Mouse (Mus musculus): ENCODE measurements around the gene Shld2. TPM values are rescaled to one million over a fixed set of nuclear protein-coding genes. Genes with fewer than 3 reads are reported as not detected.

Gene Shld2
- polyA plus RNA-seq, 1 experiment, result 4.6 TPM

- Histone ChIP-seq H3K4me3 (ENCODE audit: insufficient read depth, low read length) (peak overlapping the region; percentile 99), H3K4me1 (ENCODE audit: control insufficient read depth, insufficient read depth, low read length) (peaks cover 3% of the 10 kb centered on the region), H3K27ac (ENCODE audit: insufficient read depth, low read length) (no peak overlapping the region)
- TF ChIP-seq CTCF (IDR thresholded peaks at IDR 0.05; ENCODE audit: extremely low read depth, insufficient read depth, low read length) (no peak), POLR2A (IDR thresholded peaks at IDR 0.05; ENCODE audit: extremely low read depth, insufficient read depth, low read length) (no peak)
Measured at GRCm38 (mm10) chr14:34311691-34312090, 1.4 kb upstream of the Shld2 start.

GRCm38 (mm10) chr14:34311021-34311631, 833 bp upstream of the Shld2 start:
- H3K4me1 ChIP-seq (ENCODE audit: control insufficient read depth, insufficient read depth, low read length), result peaks cover 3% of the 10 kb centered on the region
- peak overlapping the region; percentile 98 for H3K27ac ChIP-seq (ENCODE audit: insufficient read depth, low read length)
- H3K4me3 ChIP-seq (ENCODE audit: insufficient read depth, low read length), result peak overlapping the region; percentile 99
- no peak for TF ChIP-seq CTCF (IDR thresholded peaks at IDR 0.05; ENCODE audit: extremely low read depth, insufficient read depth, low read length)
- TF ChIP-seq POLR2A (IDR thresholded peaks at IDR 0.05; ENCODE audit: extremely low read depth, insufficient read depth, low read length), result no peak

GRCm38 (mm10) chr14:34309907-34310233, 423 bp downstream of the Shld2 start:
- H3K4me1 ChIP-seq (ENCODE audit: control insufficient read depth, insufficient read depth, low read length), result peaks cover 3% of the 10 kb centered on the region
- TF ChIP-seq POLR2A (IDR thresholded peaks at IDR 0.05; ENCODE audit: extremely low read depth, insufficient read depth, low read length), result no peak
- TF ChIP-seq CTCF (IDR thresholded peaks at IDR 0.05; ENCODE audit: extremely low read depth, insufficient read depth, low read length), result no peak

GRCm38 (mm10) chr14:34309266-34309665, 1.0 kb downstream of the Shld2 start:
- Histone ChIP-seq H3K4me3 (ENCODE audit: insufficient read depth, low read length) (no peak overlapping the region; the same call in 1 of the 2 replicates), H3K27ac (ENCODE audit: insufficient read depth, low read length) (no peak overlapping the region), H3K4me1 (ENCODE audit: control insufficient read depth, insufficient read depth, low read length) (peaks cover 3% of the 10 kb centered on the region)
- TF ChIP-seq CTCF (IDR thresholded peaks at IDR 0.05; ENCODE audit: extremely low read depth, insufficient read depth, low read length), result no peak
- TF ChIP-seq POLR2A (IDR thresholded peaks at IDR 0.05; ENCODE audit: extremely low read depth, insufficient read depth, low read length), result no peak

More at GRCm38 (mm10) chr14:34309907-34310233, 423 bp downstream of the Shld2 start:
- Histone ChIP-seq H3K27ac (ENCODE audit: insufficient read depth, low read length) (peak overlapping the region; percentile 78), H3K4me3 (ENCODE audit: insufficient read depth, low read length) (peak overlapping the region; percentile 99)

- TF ChIP-seq POLR2A (IDR thresholded peaks at IDR 0.05; ENCODE audit: extremely low read depth, insufficient read depth, low read length) (no peak), CTCF (IDR thresholded peaks at IDR 0.05; ENCODE audit: extremely low read depth, insufficient read depth, low read length) (no peak)
- H3K4me3 ChIP-seq (ENCODE audit: insufficient read depth, low read length), result no peak overlapping the region
- H3K4me1 ChIP-seq (ENCODE audit: control insufficient read depth, insufficient read depth, low read length), result no peaks in the 10 kb centered on the region
- H3K27ac ChIP-seq (ENCODE audit: insufficient read depth, low read length), result no peak overlapping the region
Measured at GRCm38 (mm10) chr14:34303265-34303680, 7.0 kb downstream of the Shld2 start.

- H3K4me3 ChIP-seq (ENCODE audit: insufficient read depth, low read length), result no peak overlapping the region
- no peak for TF ChIP-seq POLR2A (IDR thresholded peaks at IDR 0.05; ENCODE audit: extremely low read depth, insufficient read depth, low read length)
- no peak for TF ChIP-seq CTCF (IDR thresholded peaks at IDR 0.05; ENCODE audit: extremely low read depth, insufficient read depth, low read length)
Measured at GRCm38 (mm10) chr14:34302681-34303242, 7.5 kb downstream of the Shld2 start.

GRCm38 (mm10) chr14:34298871-34299700, 11.2 kb downstream of the Shld2 start:
- Histone ChIP-seq H3K4me3 (ENCODE audit: insufficient read depth, low read length) (no peak overlapping the region), H3K4me1 (ENCODE audit: control insufficient read depth, insufficient read depth, low read length) (no peaks in the 10 kb centered on the region), H3K27ac (ENCODE audit: insufficient read depth, low read length) (no peak overlapping the region)
- TF ChIP-seq CTCF (IDR thresholded peaks at IDR 0.05; ENCODE audit: extremely low read depth, insufficient read depth, low read length), result no peak
- no peak for TF ChIP-seq POLR2A (IDR thresholded peaks at IDR 0.05; ENCODE audit: extremely low read depth, insufficient read depth, low read length)

More at GRCm38 (mm10) chr14:34302681-34303242, 7.5 kb downstream of the Shld2 start:
- Histone ChIP-seq H3K27ac (ENCODE audit: insufficient read depth, low read length) (no peak overlapping the region), H3K4me1 (ENCODE audit: control insufficient read depth, insufficient read depth, low read length) (no peaks in the 10 kb centered on the region)

- Histone ChIP-seq H3K4me3 (ENCODE audit: insufficient read depth, low read length) (no peak overlapping the region), H3K4me1 (ENCODE audit: control insufficient read depth, insufficient read depth, low read length) (no peaks in the 10 kb centered on the region), H3K27ac (ENCODE audit: insufficient read depth, low read length) (no peak overlapping the region)
- no peak for TF ChIP-seq CTCF (IDR thresholded peaks at IDR 0.05; ENCODE audit: extremely low read depth, insufficient read depth, low read length)
- no peak for TF ChIP-seq POLR2A (IDR thresholded peaks at IDR 0.05; ENCODE audit: extremely low read depth, insufficient read depth, low read length)
Measured at GRCm38 (mm10) chr14:34297634-34298033, 12.7 kb downstream of the Shld2 start.

GRCm38 (mm10) chr14:34297038-34297437, 13.3 kb downstream of the Shld2 start:
- no peak overlapping the region for H3K4me3 ChIP-seq (ENCODE audit: insufficient read depth, low read length)
- TF ChIP-seq POLR2A (IDR thresholded peaks at IDR 0.05; ENCODE audit: extremely low read depth, insufficient read depth, low read length) (no peak), CTCF (IDR thresholded peaks at IDR 0.05; ENCODE audit: extremely low read depth, insufficient read depth, low read length) (no peak)
- no peaks in the 10 kb centered on the region for H3K4me1 ChIP-seq (ENCODE audit: control insufficient read depth, insufficient read depth, low read length)
- H3K27ac ChIP-seq (ENCODE audit: insufficient read depth, low read length), result no peak overlapping the region
